Mouse (Mus musculus) liver, adult 2 months (tissue): ENCODE results near the gene Acer3. TPM values are rescaled to one million over a fixed set of nuclear protein-coding genes. Genes with fewer than 3 reads are reported as not detected.
"Not testable (repeated sequence)": the region's sequence is repeated elsewhere in the genome, so short reads cannot be mapped to it uniquely, and the experiment has no call there.

Experiments used
- DNase-seq: peaks from one replicate; pipeline ENCODE4 v3.0.0-alpha.2; 2011; ENCODE audit warnings: low read depth, low spot score; ENCODE audit errors: extremely low read depth
- H3K27ac ChIP-seq: fragments of 200-500 bp; replicated peaks from 2 replicates; pipeline ENCODE4 v1.5.1; 2012; ENCODE audit warnings: low read depth, mild to moderate bottlenecking, control low read depth, inconsistent platforms, low read length; ENCODE audit not compliant: insufficient read depth
- H3K27me3 ChIP-seq: fragments of 200-500 bp; 2 replicates; pipeline ENCODE4 v1.6.1; 2012; ENCODE audit warnings: mild to moderate bottlenecking, moderate library complexity, low read length, inconsistent platforms; ENCODE audit not compliant: control insufficient read depth, insufficient read depth
- H3K36me3 ChIP-seq: fragments of 200-500 bp; 2 replicates; pipeline ENCODE4 v1.6.1; 2012; ENCODE audit warnings: low read length, inconsistent platforms; ENCODE audit not compliant: control insufficient read depth, insufficient read depth
- H3K4me1 ChIP-seq: fragments of 200-500 bp; 2 replicates; pipeline ENCODE4 v1.6.1; 2011; ENCODE audit warnings: low read length; ENCODE audit not compliant: control insufficient read depth, insufficient read depth
- H3K4me3 ChIP-seq: fragments of 200-500 bp; 2 replicates; pipeline ENCODE4 v1.5.1; 2011; ENCODE audit warnings: low read depth, mild to moderate bottlenecking, control low read depth, low read length, moderate library complexity; ENCODE audit not compliant: insufficient read depth
- H3K79me2 ChIP-seq: fragments of 200-500 bp; 2 replicates; pipeline ENCODE4 v1.6.1; 2012; ENCODE audit warnings: inconsistent platforms, mild to moderate bottlenecking, low read length, moderate library complexity; ENCODE audit not compliant: control insufficient read depth, insufficient read depth
- H3K9ac ChIP-seq: fragments of 200-500 bp; 2 replicates; pipeline ENCODE4 v1.6.1; 2012; ENCODE audit warnings: low read depth, mild to moderate bottlenecking, control low read depth, inconsistent platforms, low read length
- CTCF ChIP-seq: fragments of 200-500 bp; IDR thresholded peaks from 2 replicates; pipeline ENCODE4 v1.5.1; 2011; ENCODE audit warnings: low read depth, low read length, control low read depth
- POLR2A ChIP-seq: fragments of 200-500 bp; IDR thresholded peaks from 2 replicates; pipeline ENCODE4 v1.6.1; 2011; ENCODE audit warnings: low read length, control low read depth; ENCODE audit not compliant: insufficient read depth; ENCODE audit errors: extremely low read depth
- WGBS: fragments of 180-500 bp; shearing (Covaris S2); methylation state at CpG from one replicate; pipeline ENCODE4 v1.1.7; 2018; 5-methylcytosine and 5-hydroxymethylcytosine counted together
- polyA plus RNA-seq: library from polyadenylated mRNA; depleted of rRNA; stranded (reverse); fragments of >200 nt; gene quantifications from 2 replicates; pipeline ENCODE4 v1.2.3, GENCODE M21; 2012
- total RNA-seq: library from RNA; depleted of rRNA; stranded (reverse); fragments of >200 nt; gene quantifications from 2 replicates; pipeline ENCODE4 v1.2.3, GENCODE M21; 2014

Gene Acer3
- total and polyA plus RNA-seq, 2 experiments, result 7.4 to 19.7 TPM

DNA sequence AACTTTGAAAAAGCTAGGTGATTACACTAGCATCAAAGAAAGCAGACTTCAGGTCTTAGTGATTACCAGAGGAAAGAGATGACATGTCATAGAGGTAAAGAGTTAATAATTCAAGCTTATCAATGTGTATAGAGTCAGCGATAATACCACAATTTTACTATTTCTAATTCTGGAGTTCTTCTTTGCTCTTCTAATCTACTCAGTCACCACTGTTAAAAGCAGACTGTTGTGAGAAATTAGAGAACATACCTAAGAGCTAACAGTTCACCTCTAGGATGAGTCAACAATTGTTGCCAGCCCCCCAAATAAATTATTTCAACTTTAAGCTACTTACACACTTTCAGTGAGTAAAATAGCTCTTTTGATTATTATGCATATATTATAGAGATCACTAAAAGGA lies 28.1 kb downstream of the Acer3 start:
- DNase-seq, result no peak
- no peaks in the 10 kb centered on the region; the same call in 1 of the 2 replicates for H3K79me2 ChIP-seq
- WGBS, result 82% methylated on average over 1 of the region's 1 CpGs
- H3K4me1 ChIP-seq, result no peaks in the 10 kb centered on the region
- no peak overlapping the region for H3K4me3 ChIP-seq
- H3K36me3 ChIP-seq, result no peaks in the 10 kb centered on the region
- H3K27me3 ChIP-seq, result no peaks in the 10 kb centered on the region
- TF ChIP-seq POLR2A, result no peak
- TF ChIP-seq CTCF, result no peak
- no peak overlapping the region for H3K27ac ChIP-seq
- no peak overlapping the region for H3K9ac ChIP-seq

DNA sequence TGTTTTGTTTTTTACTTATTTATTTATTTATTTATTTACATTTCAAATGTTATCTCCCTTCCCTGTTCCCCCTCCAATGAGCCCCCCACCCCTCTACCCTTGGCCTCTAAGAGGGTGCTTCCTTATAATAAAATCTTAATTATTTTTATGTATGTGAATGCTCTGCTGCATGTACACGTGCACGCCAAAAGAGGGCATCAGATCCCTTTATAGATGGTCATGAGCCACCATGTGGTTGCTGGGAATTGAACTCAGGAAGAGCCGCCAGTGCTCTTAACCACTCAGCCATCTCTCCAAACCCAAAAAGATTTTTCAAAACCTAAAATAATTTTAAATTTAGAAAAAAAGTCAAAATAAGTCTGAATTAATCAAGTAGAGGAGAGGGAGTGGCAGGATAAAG lies 31.4 kb downstream of the Acer3 start:
- H3K36me3 ChIP-seq, result no peaks in the 10 kb centered on the region
- H3K27me3 ChIP-seq, result no peaks in the 10 kb centered on the region
- no peak for TF ChIP-seq POLR2A
- peak; percentile 20; the same call in 1 of the 2 replicates for TF ChIP-seq CTCF
- no peak overlapping the region for H3K4me3 ChIP-seq
- no peaks in the 10 kb centered on the region; the same call in 1 of the 2 replicates for H3K79me2 ChIP-seq
- WGBS, result 26% methylated on average over 3 of the region's 3 CpGs
- peak; percentile 26 for DNase-seq
- no peak overlapping the region for H3K9ac ChIP-seq
- H3K4me1 ChIP-seq, result no peaks in the 10 kb centered on the region
- no peak overlapping the region for H3K27ac ChIP-seq

DNA sequence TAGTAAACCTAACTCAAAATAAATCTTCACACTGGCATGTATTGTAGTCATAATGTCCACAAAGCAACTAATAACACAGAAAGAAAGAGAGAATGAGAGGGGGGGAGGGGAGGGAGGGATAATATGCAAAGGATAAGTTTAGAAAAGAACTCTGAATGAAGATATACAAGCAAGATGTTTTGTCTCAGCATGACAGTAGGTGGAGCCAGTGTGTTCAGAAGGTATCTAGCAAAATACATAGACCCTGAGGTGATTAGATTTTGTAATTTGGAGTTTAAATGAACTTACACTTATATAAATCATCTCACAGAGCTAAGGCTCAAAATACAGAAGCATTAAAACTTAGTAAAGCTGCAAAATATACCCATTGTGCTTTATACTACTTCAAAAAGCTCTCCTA lies 44.7 kb downstream of the Acer3 start:
- no peak overlapping the region for H3K4me3 ChIP-seq
- no peak overlapping the region for H3K27ac ChIP-seq
- H3K79me2 ChIP-seq, result peaks cover 3% of the 10 kb centered on the region; the same call in 1 of the 2 replicates
- DNase-seq, result peak; percentile 12
- H3K9ac ChIP-seq, result no peak overlapping the region
- H3K36me3 ChIP-seq, result no peaks in the 10 kb centered on the region
- TF ChIP-seq CTCF (0 out of 2 replicates have a peak, but pooled peaks have one; percentile 8), POLR2A (no peak)
- H3K4me1 ChIP-seq, result no peaks in the 10 kb centered on the region
- H3K27me3 ChIP-seq, result no peaks in the 10 kb centered on the region

DNA sequence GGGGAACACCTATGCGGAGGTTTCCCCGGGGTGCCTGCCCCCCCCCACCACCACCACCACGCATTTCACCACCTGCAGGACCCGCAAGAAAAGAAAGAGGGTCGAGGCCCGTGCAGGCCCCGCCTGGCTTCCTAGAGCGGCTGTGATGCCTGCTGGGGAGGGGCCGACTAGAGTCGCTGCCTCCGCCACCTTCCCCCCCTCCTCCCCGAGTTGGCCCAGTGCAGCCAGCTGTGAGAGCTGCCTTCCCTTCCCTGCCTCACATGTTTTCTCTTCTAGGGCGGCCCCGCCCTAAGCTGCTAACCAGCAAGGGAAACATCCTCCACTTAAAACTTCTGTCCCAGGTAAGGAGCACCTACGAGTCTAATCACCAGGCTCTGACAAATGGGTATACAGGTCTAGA lies 52.8 kb downstream of the Acer3 start:
- not testable (repeated sequence) for H3K79me2 ChIP-seq, DNase-seq, H3K4me3 ChIP-seq, H3K27me3 ChIP-seq, H3K4me1 ChIP-seq, H3K27ac ChIP-seq, H3K9ac ChIP-seq, H3K36me3 ChIP-seq
- WGBS, result 70% methylated on average over 14 of the region's 15 CpGs

DNA sequence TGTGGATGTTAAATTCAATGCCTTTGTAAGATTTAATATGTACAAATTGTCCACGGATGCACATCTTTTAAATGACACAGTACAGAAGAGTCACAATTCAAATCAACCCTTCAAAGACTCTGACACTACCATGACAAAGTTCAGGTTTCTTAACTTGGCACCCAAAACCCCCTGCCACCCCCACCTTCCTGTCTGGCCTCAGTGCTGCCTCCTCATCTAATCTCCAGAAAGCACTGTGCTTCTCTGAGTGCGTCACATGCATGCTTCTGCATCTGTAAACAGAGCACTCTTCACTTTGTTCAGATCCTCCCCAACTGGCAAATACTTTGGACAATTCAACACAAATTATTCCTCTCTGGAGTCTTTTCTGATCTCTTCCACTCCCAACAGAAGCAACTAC lies 68.5 kb downstream of the Acer3 start:
- Histone ChIP-seq H3K27ac (no peak overlapping the region), H3K4me1 (no peaks in the 10 kb centered on the region), H3K27me3 (no peaks in the 10 kb centered on the region), H3K4me3 (no peak overlapping the region), H3K9ac (no peak overlapping the region), H3K36me3 (peaks cover 30% of the 10 kb centered on the region), H3K79me2 (no peaks in the 10 kb centered on the region)
- TF ChIP-seq POLR2A, result no peak
- no peak for TF ChIP-seq CTCF
- DNase-seq, result no peak
- 90% methylated on average over 2 of the region's 2 CpGs for WGBS

DNA sequence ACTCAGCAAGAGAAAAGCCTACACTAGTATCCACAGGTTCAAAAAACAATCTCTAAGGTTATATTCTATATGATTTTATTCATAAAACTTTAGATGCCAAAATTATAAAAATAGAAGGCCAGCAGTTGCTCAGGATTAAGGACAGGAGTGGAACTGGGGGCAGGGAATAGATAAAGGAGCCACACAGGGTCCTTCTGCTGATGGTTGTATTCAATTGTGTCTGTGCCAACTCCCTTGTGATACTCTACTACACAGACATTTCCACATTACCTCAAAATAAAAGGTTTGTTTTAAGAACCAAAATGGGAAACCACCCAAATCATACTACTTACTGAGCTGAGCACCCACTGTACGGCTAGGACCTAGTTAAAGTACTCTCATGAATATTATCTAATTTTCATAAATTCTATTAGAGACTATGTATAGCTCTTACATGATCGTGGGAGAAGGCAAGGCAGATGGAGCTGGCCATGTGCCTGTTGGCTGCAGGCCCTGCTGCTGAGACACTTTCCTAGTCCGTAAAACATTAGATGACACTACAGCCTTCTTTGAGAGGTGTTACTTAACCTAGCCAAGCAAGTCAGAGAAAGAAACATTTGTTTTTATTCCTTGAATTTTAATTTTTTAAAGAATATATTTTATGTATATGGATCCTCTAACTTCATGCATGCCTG lies 84.2 kb downstream of the Acer3 start:
- Histone ChIP-seq H3K4me3 (no peak overlapping the region), H3K79me2 (no peaks in the 10 kb centered on the region), H3K36me3 (peaks cover 11% of the 10 kb centered on the region; the same call in 1 of the 2 replicates), H3K27me3 (no peaks in the 10 kb centered on the region), H3K9ac (no peak overlapping the region), H3K27ac (no peak overlapping the region), H3K4me1 (no peaks in the 10 kb centered on the region)
- DNase-seq, result no peak
- 70% methylated on average over 3 of the region's 3 CpGs for WGBS
- no peak for TF ChIP-seq POLR2A
- TF ChIP-seq CTCF, result no peak
